Mouse (Mus musculus) stomach, postnatal 0 days (tissue): ENCODE data around the gene Lhx2. TPM values are rescaled to one million over a fixed set of nuclear protein-coding genes. Genes with fewer than 3 reads are reported as not detected.
A peak's percentile ranks its signal among the peaks of the same experiment; 100 is the strongest.

Source experiments
- ATAC-seq: fragments of 200-750 bp; cut with Nextera tagmentation; 2 replicates; pipeline ENCODE4 v1.8.0; 2017; ENCODE audit not compliant: low FRiP score, low TSS enrichment
- DNase-seq: peaks from one replicate; pipeline ENCODE4 v3.0.0-alpha.2; 2016; ENCODE audit warnings: low spot score
- H3K27ac ChIP-seq: fragments of 300-500 bp; sonication (generic); replicated peaks from 2 replicates; pipeline ENCODE4 v1.5.1; 2014; ENCODE audit warnings: mild to moderate bottlenecking, control low read depth
- H3K27me3 ChIP-seq: fragments of 300-500 bp; sonication (generic); 2 replicates; pipeline ENCODE4 v1.6.1; 2014; ENCODE audit warnings: low read length; ENCODE audit not compliant: control insufficient read depth, insufficient read depth
- H3K36me3 ChIP-seq: fragments of 300-500 bp; sonication (generic); 2 replicates; pipeline ENCODE4 v1.6.1; 2014; ENCODE audit warnings: low read length, mixed read lengths; ENCODE audit not compliant: control insufficient read depth, insufficient read depth
- H3K4me1 ChIP-seq: fragments of 300-500 bp; sonication (generic); replicated peaks from 2 replicates; pipeline ENCODE4 v1.6.1; 2014; ENCODE audit warnings: antibody characterized with exemption; ENCODE audit not compliant: control insufficient read depth, insufficient read depth
- H3K4me2 ChIP-seq: fragments of 300-500 bp; sonication (generic); replicated peaks from 2 replicates; pipeline ENCODE4 v1.6.1; 2014; ENCODE audit warnings: low read depth, mild to moderate bottlenecking, control low read depth, moderate library complexity
- H3K4me3 ChIP-seq: fragments of 300-500 bp; sonication (generic); 2 replicates; pipeline ENCODE4 v1.5.1; 2014; ENCODE audit warnings: low read depth, low read length, control low read depth
- H3K9ac ChIP-seq: fragments of 300-500 bp; sonication (generic); 2 replicates; pipeline ENCODE4 v1.6.1; 2014; ENCODE audit warnings: mild to moderate bottlenecking, low read length, control low read depth, mixed read lengths
- H3K9me3 ChIP-seq: fragments of 300-500 bp; sonication (generic); 2 replicates; pipeline ENCODE4 v1.6.1; 2016; ENCODE audit warnings: low read length; ENCODE audit not compliant: control insufficient read depth
- CTCF ChIP-seq: IDR thresholded peaks from 2 replicates; pipeline ENCODE4 v1.5.1; 2016; ENCODE audit warnings: antibody characterized with exemption, low read depth, mild to moderate bottlenecking, moderate library complexity
- EP300 ChIP-seq: optimal IDR thresholded peaks from 2 replicates; pipeline ENCODE3; 2016; ENCODE audit warnings: antibody characterized with exemption
- WGBS: fragments of 180-500 bp; shearing (Covaris S2); extraction: QIAGEN DNeasy Blood & Tissue Kit; methylation state at CpG from one replicate; pipeline ENCODE4 v1.1.7; 2014; 5-methylcytosine and 5-hydroxymethylcytosine counted together
- polyA plus RNA-seq: library from polyadenylated mRNA; unstranded; fragments of >200 nt; fragmentation: Nextera tagmentation; extraction: Ambion mirVana; gene quantifications from 2 replicates; pipeline ENCODE4 v1.2.1, GENCODE M21; 2015

The Lhx2 gene
- polyA plus RNA-seq, 1 experiment from 2014 or later, result not detected

- DNase-seq (no peak), ATAC-seq (no peak)
- no peak overlapping the region for H3K4me2 ChIP-seq
- H3K36me3 ChIP-seq, result no peaks in the 10 kb centered on the region
- WGBS, result 2% methylated on average over 34 of the region's 34 CpGs
- H3K27me3 ChIP-seq, result peaks cover 55% of the 10 kb centered on the region
- H3K4me3 ChIP-seq, result no peak overlapping the region
- peaks cover 5% of the 10 kb centered on the region; the same call in 1 of the 2 replicates for H3K4me1 ChIP-seq
- no peak overlapping the region for H3K27ac ChIP-seq
- H3K9me3 ChIP-seq, result no peaks in the 10 kb centered on the region
- H3K9ac ChIP-seq, result no peak overlapping the region
- TF ChIP-seq CTCF, result no peak
- TF ChIP-seq EP300, result no peak
These were observed 15.8 kb downstream of the Lhx2 start for GRCm38 (mm10) chr2:38354717-38355510.

- no peak overlapping the region for H3K4me2 ChIP-seq
- H3K27me3 ChIP-seq, result peaks cover 46% of the 10 kb centered on the region
- peaks cover 5% of the 10 kb centered on the region; the same call in 1 of the 2 replicates for H3K4me1 ChIP-seq
- no peak overlapping the region for H3K4me3 ChIP-seq
- TF ChIP-seq CTCF (no peak), EP300 (no peak)
- no peak overlapping the region for H3K9ac ChIP-seq
- H3K27ac ChIP-seq, result no peak overlapping the region
- no peak for ATAC-seq
- 4% methylated on average over 19 of the region's 19 CpGs for WGBS
- no peaks in the 10 kb centered on the region for H3K9me3 ChIP-seq
- no peaks in the 10 kb centered on the region for H3K36me3 ChIP-seq
- DNase-seq, result no peak
These were observed 16.8 kb downstream of the Lhx2 start for GRCm38 (mm10) chr2:38355731-38356427.

GRCm38 (mm10) chr2:38356428-38357260 lies 17.6 kb downstream of the Lhx2 start:
- no peak for DNase-seq
- WGBS, result 1% methylated on average over 53 of the region's 53 CpGs
- Histone ChIP-seq H3K36me3 (no peaks in the 10 kb centered on the region), H3K9ac (no peak overlapping the region), H3K9me3 (no peaks in the 10 kb centered on the region), H3K4me3 (peak overlapping the region; percentile 17; the same call in 1 of the 2 replicates), H3K4me1 (no peaks in the 10 kb centered on the region), H3K27me3 (peaks cover 39% of the 10 kb centered on the region), H3K4me2 (no peak overlapping the region), H3K27ac (no peak overlapping the region)
- TF ChIP-seq CTCF, result no peak
- TF ChIP-seq EP300, result no peak
- ATAC-seq, result no peak

- no peak for TF ChIP-seq CTCF
- no peak for TF ChIP-seq EP300
- no peak overlapping the region for H3K4me2 ChIP-seq
- 5% methylated on average over 35 of the region's 35 CpGs for WGBS
- no peak for ATAC-seq
- H3K36me3 ChIP-seq, result no peaks in the 10 kb centered on the region
- DNase-seq, result no peak
- no peaks in the 10 kb centered on the region for H3K9me3 ChIP-seq
- no peak overlapping the region for H3K9ac ChIP-seq
- H3K27ac ChIP-seq, result no peak overlapping the region
- peaks cover 31% of the 10 kb centered on the region for H3K27me3 ChIP-seq
- H3K4me3 ChIP-seq, result no peak overlapping the region; the same call in 1 of the 2 replicates
- H3K4me1 ChIP-seq, result no peaks in the 10 kb centered on the region
These were observed 18.5 kb downstream of the Lhx2 start for GRCm38 (mm10) chr2:38357294-38358246.

GRCm38 (mm10) chr2:38358611-38359010 lies 19.5 kb downstream of the Lhx2 start:
- WGBS, result 8% methylated on average over 3 of the region's 3 CpGs
- Histone ChIP-seq H3K9me3 (no peaks in the 10 kb centered on the region), H3K4me3 (no peak overlapping the region), H3K9ac (no peak overlapping the region), H3K27me3 (peaks cover 26% of the 10 kb centered on the region), H3K4me2 (no peak overlapping the region), H3K36me3 (no peaks in the 10 kb centered on the region), H3K4me1 (no peaks in the 10 kb centered on the region), H3K27ac (no peak overlapping the region)
- ATAC-seq (no peak), DNase-seq (no peak)
- TF ChIP-seq CTCF (no peak), EP300 (no peak)
